Mouse (Mus musculus): Measurements from ENCODE around the gene Cdc42se2. TPM values are rescaled to one million over a fixed set of nuclear protein-coding genes. Genes with fewer than 3 reads are reported as not detected.

The Cdc42se2 gene
- polyA plus RNA-seq, 1 experiment from 2014 or later = 259 TPM

- no peak overlapping the region for H3K4me3 ChIP-seq (ENCODE audit: low read depth, low read length)
- no peaks in the 10 kb centered on the region for H3K4me1 ChIP-seq (ENCODE audit: control insufficient read depth, insufficient read depth, low read length)
- H3K4me2 ChIP-seq = no peak overlapping the region
- peaks cover 3% of the 10 kb centered on the region; the same call in 1 of the 2 replicates for H3K36me3 ChIP-seq (ENCODE audit: control insufficient read depth, insufficient read depth, low read length)
- no peak overlapping the region for H3K9ac ChIP-seq (ENCODE audit: low read length)
- H3K27ac ChIP-seq (ENCODE audit: low read depth, low read length) = no peak overlapping the region
- ATAC-seq (ENCODE audit: low FRiP score) (no peak), DNase-seq (ENCODE audit: low spot score, missing footprints) (no peak)
- WGBS = 92% methylated on average over 5 of the region's 5 CpGs
- no peaks in the 10 kb centered on the region for H3K9me3 ChIP-seq (ENCODE audit: control insufficient read depth, low read length)
- H3K27me3 ChIP-seq (ENCODE audit: control insufficient read depth, insufficient read depth, low read length) = no peaks in the 10 kb centered on the region
Measured at GRCm38 (mm10) chr11:54730931-54731330, 56.5 kb downstream of the Cdc42se2 start.

GRCm38 (mm10) chr11:54729311-54729710 is 58.2 kb downstream of the Cdc42se2 start:
- Histone ChIP-seq H3K27ac (ENCODE audit: low read depth, low read length) (no peak overlapping the region), H3K9ac (ENCODE audit: low read length) (no peak overlapping the region), H3K36me3 (ENCODE audit: control insufficient read depth, insufficient read depth, low read length) (peaks cover 5% of the 10 kb centered on the region; the same call in 1 of the 2 replicates), H3K27me3 (ENCODE audit: control insufficient read depth, insufficient read depth, low read length) (no peaks in the 10 kb centered on the region), H3K4me2 (no peak overlapping the region), H3K4me1 (ENCODE audit: control insufficient read depth, insufficient read depth, low read length) (no peaks in the 10 kb centered on the region), H3K9me3 (ENCODE audit: control insufficient read depth, low read length) (no peaks in the 10 kb centered on the region), H3K4me3 (ENCODE audit: low read depth, low read length) (no peak overlapping the region)
- ATAC-seq (ENCODE audit: low FRiP score) (no peak), DNase-seq (ENCODE audit: low spot score, missing footprints) (no peak)
- 95% methylated on average over 3 of the region's 3 CpGs for WGBS

- Histone ChIP-seq H3K9ac (ENCODE audit: low read length) (no peak overlapping the region), H3K4me2 (no peak overlapping the region), H3K9me3 (ENCODE audit: control insufficient read depth, low read length) (no peaks in the 10 kb centered on the region), H3K27ac (ENCODE audit: low read depth, low read length) (no peak overlapping the region), H3K27me3 (ENCODE audit: control insufficient read depth, insufficient read depth, low read length) (no peaks in the 10 kb centered on the region), H3K4me1 (ENCODE audit: control insufficient read depth, insufficient read depth, low read length) (no peaks in the 10 kb centered on the region), H3K36me3 (ENCODE audit: control insufficient read depth, insufficient read depth, low read length) (peaks cover 9% of the 10 kb centered on the region), H3K4me3 (ENCODE audit: low read depth, low read length) (no peak overlapping the region)
- WGBS = 98% methylated on average over 2 of the region's 2 CpGs
- ATAC-seq (ENCODE audit: low FRiP score) = no peak
- no peak for DNase-seq (ENCODE audit: low spot score, missing footprints)
Measured at GRCm38 (mm10) chr11:54728371-54728770, 59.1 kb downstream of the Cdc42se2 start.

GRCm38 (mm10) chr11:54727327-54727901 is 60.1 kb downstream of the Cdc42se2 start:
- H3K9me3 ChIP-seq (ENCODE audit: control insufficient read depth, low read length) = no peaks in the 10 kb centered on the region
- H3K4me3 ChIP-seq (ENCODE audit: low read depth, low read length) = no peak overlapping the region
- no peak overlapping the region for H3K9ac ChIP-seq (ENCODE audit: low read length)
- H3K4me2 ChIP-seq = no peak overlapping the region
- H3K27ac ChIP-seq (ENCODE audit: low read depth, low read length) = no peak overlapping the region
- H3K36me3 ChIP-seq (ENCODE audit: control insufficient read depth, insufficient read depth, low read length) = peaks cover 10% of the 10 kb centered on the region
- DNase-seq (ENCODE audit: low spot score, missing footprints) = no peak
- H3K4me1 ChIP-seq (ENCODE audit: control insufficient read depth, insufficient read depth, low read length) = no peaks in the 10 kb centered on the region
- no peak for ATAC-seq (ENCODE audit: low FRiP score)
- WGBS = 76% methylated on average over 5 of the region's 5 CpGs
- H3K27me3 ChIP-seq (ENCODE audit: control insufficient read depth, insufficient read depth, low read length) = no peaks in the 10 kb centered on the region

- Histone ChIP-seq H3K4me1 (ENCODE audit: control insufficient read depth, insufficient read depth, low read length) (no peaks in the 10 kb centered on the region), H3K9ac (ENCODE audit: low read length) (no peak overlapping the region), H3K27ac (ENCODE audit: low read depth, low read length) (no peak overlapping the region), H3K27me3 (ENCODE audit: control insufficient read depth, insufficient read depth, low read length) (no peaks in the 10 kb centered on the region), H3K4me3 (ENCODE audit: low read depth, low read length) (no peak overlapping the region), H3K36me3 (ENCODE audit: control insufficient read depth, insufficient read depth, low read length) (peaks cover 15% of the 10 kb centered on the region), H3K9me3 (ENCODE audit: control insufficient read depth, low read length) (no peaks in the 10 kb centered on the region), H3K4me2 (no peak overlapping the region)
- DNase-seq (ENCODE audit: low spot score, missing footprints) (no peak), ATAC-seq (ENCODE audit: low FRiP score) (no peak)
- WGBS = 90% methylated on average over 3 of the region's 3 CpGs
Measured at GRCm38 (mm10) chr11:54726571-54727062, 60.9 kb downstream of the Cdc42se2 start.

- Histone ChIP-seq H3K4me2 (no peak overlapping the region), H3K36me3 (ENCODE audit: control insufficient read depth, insufficient read depth, low read length) (peaks cover 18% of the 10 kb centered on the region), H3K27me3 (ENCODE audit: control insufficient read depth, insufficient read depth, low read length) (no peaks in the 10 kb centered on the region), H3K27ac (ENCODE audit: low read depth, low read length) (no peak overlapping the region), H3K9me3 (ENCODE audit: control insufficient read depth, low read length) (no peaks in the 10 kb centered on the region), H3K4me1 (ENCODE audit: control insufficient read depth, insufficient read depth, low read length) (no peaks in the 10 kb centered on the region), H3K4me3 (ENCODE audit: low read depth, low read length) (no peak overlapping the region), H3K9ac (ENCODE audit: low read length) (no peak overlapping the region)
- 86% methylated on average over 4 of the region's 4 CpGs for WGBS
- DNase-seq (ENCODE audit: low spot score, missing footprints) (no peak), ATAC-seq (ENCODE audit: low FRiP score) (no peak)
Measured at GRCm38 (mm10) chr11:54724353-54725034, 63.0 kb downstream of the Cdc42se2 start.

- H3K9me3 ChIP-seq (ENCODE audit: control insufficient read depth, low read length) = no peaks in the 10 kb centered on the region
- H3K4me2 ChIP-seq = no peak overlapping the region
- H3K27ac ChIP-seq (ENCODE audit: low read depth, low read length) = no peak overlapping the region
- DNase-seq (ENCODE audit: low spot score, missing footprints) = no peak
- no peaks in the 10 kb centered on the region for H3K27me3 ChIP-seq (ENCODE audit: control insufficient read depth, insufficient read depth, low read length)
- 85% methylated on average over 6 of the region's 6 CpGs for WGBS
- ATAC-seq (ENCODE audit: low FRiP score) = no peak
- no peaks in the 10 kb centered on the region for H3K4me1 ChIP-seq (ENCODE audit: control insufficient read depth, insufficient read depth, low read length)
- no peak overlapping the region for H3K4me3 ChIP-seq (ENCODE audit: low read depth, low read length)
- peaks cover 20% of the 10 kb centered on the region for H3K36me3 ChIP-seq (ENCODE audit: control insufficient read depth, insufficient read depth, low read length)
- no peak overlapping the region for H3K9ac ChIP-seq (ENCODE audit: low read length)
Measured at GRCm38 (mm10) chr11:54722057-54722456, 65.4 kb downstream of the Cdc42se2 start.

- Histone ChIP-seq H3K9me3 (ENCODE audit: control insufficient read depth, low read length) (no peaks in the 10 kb centered on the region), H3K36me3 (ENCODE audit: control insufficient read depth, insufficient read depth, low read length) (peaks cover 25% of the 10 kb centered on the region), H3K27me3 (ENCODE audit: control insufficient read depth, insufficient read depth, low read length) (no peaks in the 10 kb centered on the region), H3K4me2 (no peak overlapping the region), H3K9ac (ENCODE audit: low read length) (no peak overlapping the region), H3K4me1 (ENCODE audit: control insufficient read depth, insufficient read depth, low read length) (no peaks in the 10 kb centered on the region), H3K4me3 (ENCODE audit: low read depth, low read length) (no peak overlapping the region), H3K27ac (ENCODE audit: low read depth, low read length) (no peak overlapping the region)
- ATAC-seq (ENCODE audit: low FRiP score) (no peak), DNase-seq (ENCODE audit: low spot score, missing footprints) (no peak)
- 92% methylated on average over 3 of the region's 3 CpGs for WGBS
Measured at GRCm38 (mm10) chr11:54718601-54719000, 68.9 kb downstream of the Cdc42se2 start.

GRCm38 (mm10) chr11:54717893-54718292 is 69.6 kb downstream of the Cdc42se2 start:
- ATAC-seq (ENCODE audit: low FRiP score) = no peak
- WGBS = 92% methylated on average over 3 of the region's 3 CpGs
- Histone ChIP-seq H3K4me3 (ENCODE audit: low read depth, low read length) (no peak overlapping the region), H3K9me3 (ENCODE audit: control insufficient read depth, low read length) (no peaks in the 10 kb centered on the region), H3K36me3 (ENCODE audit: control insufficient read depth, insufficient read depth, low read length) (peaks cover 21% of the 10 kb centered on the region), H3K9ac (ENCODE audit: low read length) (no peak overlapping the region), H3K27ac (ENCODE audit: low read depth, low read length) (no peak overlapping the region), H3K4me1 (ENCODE audit: control insufficient read depth, insufficient read depth, low read length) (no peaks in the 10 kb centered on the region), H3K27me3 (ENCODE audit: control insufficient read depth, insufficient read depth, low read length) (no peaks in the 10 kb centered on the region), H3K4me2 (no peak overlapping the region)
- DNase-seq (ENCODE audit: low spot score, missing footprints) = no peak

Data from midbrain, embryonic 11.5 days (tissue).